Mouse (Mus musculus) lung, embryonic 14.5 days (tissue): ENCODE measurements at regions not wholly inside any gene's neighbourhood (a gene's known extent, or its start where the extent isn't known, plus 50 kb on each side); places are given as distances from the start of the nearest gene placed in this dataset.
A peak's percentile ranks its signal among the peaks of the same experiment; 100 is the strongest.

ENCODE experiments used
- ATAC-seq: fragments of 200-750 bp; cut with Nextera tagmentation; 2 replicates; pipeline ENCODE4 v1.8.0; 2017; ENCODE audit warnings: mild to moderate bottlenecking, moderate TSS enrichment, moderate library complexity; ENCODE audit not compliant: insufficient read depth
- DNase-seq: peaks from one replicate; pipeline ENCODE4 v3.0.0-alpha.2; 2015
- H3K27ac ChIP-seq: fragments of 300-500 bp; sonication (generic); 2 replicates; pipeline ENCODE4 v1.5.1; 2014; ENCODE audit warnings: low read depth, mild to moderate bottlenecking, moderate library complexity
- H3K27me3 ChIP-seq: fragments of 300-500 bp; sonication (generic); 2 replicates; pipeline ENCODE4 v1.6.1; 2014; ENCODE audit warnings: low read length, control low read depth; ENCODE audit not compliant: insufficient read depth
- H3K36me3 ChIP-seq: fragments of 300-500 bp; sonication (generic); 2 replicates; pipeline ENCODE4 v1.6.1; 2014; ENCODE audit warnings: control low read depth; ENCODE audit not compliant: insufficient read depth
- H3K4me1 ChIP-seq: fragments of 300-500 bp; sonication (generic); 2 replicates; pipeline ENCODE4 v1.6.1; 2014; ENCODE audit warnings: antibody characterized with exemption, control low read depth; ENCODE audit not compliant: insufficient read depth
- H3K4me2 ChIP-seq: fragments of 300-500 bp; sonication (generic); 2 replicates; pipeline ENCODE4 v1.6.1; 2014; ENCODE audit warnings: mild to moderate bottlenecking
- H3K4me3 ChIP-seq: fragments of 300-500 bp; sonication (generic); 2 replicates; pipeline ENCODE4 v1.5.1; 2014; ENCODE audit warnings: low read depth, low read length
- H3K9ac ChIP-seq: fragments of 300-500 bp; sonication (generic); 2 replicates; pipeline ENCODE4 v1.6.1; 2014
- H3K9me3 ChIP-seq: fragments of 300-500 bp; sonication (generic); 2 replicates; pipeline ENCODE4 v1.6.1; 2016; ENCODE audit warnings: low read depth, low read length, control low read depth
- CTCF ChIP-seq: IDR thresholded peaks from 2 replicates; pipeline ENCODE4 v1.5.1; 2016; ENCODE audit warnings: antibody characterized with exemption, low read depth
- whole genome bisulfite sequencing: fragments of 180-500 bp; shearing (Covaris S2); extraction: QIAGEN DNeasy Blood & Tissue Kit; methylation state at CpG from one replicate; pipeline ENCODE4 v1.1.7; 2014; 5-methylcytosine and 5-hydroxymethylcytosine counted together

DNA sequence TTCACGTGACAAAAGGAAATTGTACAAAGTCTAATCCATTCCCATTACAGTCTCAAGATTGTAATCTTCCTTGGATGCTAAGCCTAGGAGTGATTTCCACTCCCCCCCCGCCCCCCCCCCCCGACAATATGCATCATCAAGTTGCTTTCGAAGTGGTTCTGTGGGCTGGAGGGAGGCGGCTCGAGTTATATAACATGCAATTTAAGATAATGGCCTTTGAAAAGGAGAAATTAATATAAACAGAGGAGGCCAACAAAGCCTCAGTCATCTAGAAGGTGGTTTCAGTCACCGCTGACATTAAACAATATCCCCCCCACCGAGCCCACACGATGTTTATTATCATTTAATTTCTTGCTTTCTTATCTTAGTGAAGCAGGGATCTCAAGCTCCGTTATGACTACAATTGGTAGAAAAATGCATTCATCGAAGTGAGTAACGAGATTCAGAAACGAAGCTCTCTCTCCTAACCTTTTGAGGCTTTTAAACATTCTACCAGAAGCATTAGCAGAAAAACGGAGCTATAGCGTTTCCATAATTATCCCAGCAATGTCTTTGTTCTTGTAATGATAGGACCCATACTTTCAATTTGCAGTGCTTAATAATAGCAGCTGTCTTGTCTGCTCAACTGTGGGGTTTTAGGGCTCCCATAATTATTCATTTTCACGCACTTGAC is 339.1 kb downstream of the Btg1 start:
- H3K27ac ChIP-seq: 0 out of 2 replicates have a peak overlapping the region, but pooled peaks have one; percentile 8
- TF ChIP-seq CTCF: no peak
- 29% methylated on average over 16 of the region's 16 CpGs for WGBS
- H3K4me1 ChIP-seq: no peaks in the 10 kb centered on the region
- peak; percentile 18 for DNase-seq
- peak overlapping the region; percentile 47 for H3K4me2 ChIP-seq
- H3K9ac ChIP-seq: 0 out of 2 replicates have a peak overlapping the region, but pooled peaks have one; percentile 6
- ATAC-seq: 0 out of 2 replicates have a peak, but pooled peaks have one; percentile 49
- no peaks in the 10 kb centered on the region for H3K9me3 ChIP-seq
- H3K4me3 ChIP-seq: no peak overlapping the region
- H3K36me3 ChIP-seq: no peaks in the 10 kb centered on the region
- H3K27me3 ChIP-seq: no peaks in the 10 kb centered on the region

DNA sequence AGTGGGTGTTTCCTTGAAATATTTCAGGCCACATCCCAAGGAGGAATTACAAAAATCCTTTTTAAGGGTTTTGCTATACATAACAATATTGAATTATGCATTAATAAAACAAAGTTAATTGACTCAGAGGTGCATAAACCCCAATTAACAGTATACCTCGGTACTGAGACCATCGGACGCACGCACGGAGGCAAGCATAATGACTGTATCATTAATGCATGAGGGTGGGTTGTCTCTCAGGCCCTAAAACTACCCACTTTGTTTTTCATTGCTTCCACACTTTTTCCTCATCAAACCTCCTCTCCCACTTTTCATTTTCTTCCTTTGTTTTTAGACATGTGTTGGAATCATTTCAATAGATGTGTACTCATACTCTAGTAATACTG is 339.6 kb downstream of the Btg1 start:
- Histone ChIP-seq H3K4me3 (no peak overlapping the region), H3K36me3 (no peaks in the 10 kb centered on the region), H3K27me3 (no peaks in the 10 kb centered on the region), H3K4me1 (no peaks in the 10 kb centered on the region), H3K9me3 (no peaks in the 10 kb centered on the region), H3K4me2 (peak overlapping the region; percentile 47; the same call in 1 of the 2 replicates), H3K27ac (no peak overlapping the region), H3K9ac (no peak overlapping the region)
- DNase-seq (no peak), ATAC-seq (no peak)
- WGBS: 94% methylated on average over 5 of the region's 5 CpGs
- no peak for TF ChIP-seq CTCF

DNA sequence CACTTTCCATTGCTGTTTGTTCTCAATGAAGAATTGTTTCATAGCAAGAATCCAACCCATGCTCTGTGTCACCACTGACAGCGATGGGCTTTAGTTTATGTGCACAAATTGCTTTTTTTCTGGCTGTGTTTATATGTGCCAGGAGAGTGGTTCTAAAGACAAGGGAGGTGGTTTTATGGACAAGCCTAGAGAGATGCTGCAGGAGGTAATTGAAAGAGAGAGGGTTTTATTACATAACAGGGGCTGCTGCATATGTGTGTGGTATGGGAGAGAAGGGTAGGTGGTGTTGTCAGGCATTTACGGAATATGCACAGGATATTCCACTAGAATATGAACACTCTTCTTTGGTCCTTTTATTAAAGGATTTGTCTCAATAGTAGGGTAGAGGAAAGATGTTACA is 340.2 kb downstream of the Btg1 start:
- no peak overlapping the region for H3K27ac ChIP-seq
- no peaks in the 10 kb centered on the region for H3K9me3 ChIP-seq
- 88% methylated on average over 2 of the region's 2 CpGs for WGBS
- no peak for ATAC-seq
- no peak overlapping the region for H3K4me3 ChIP-seq
- H3K9ac ChIP-seq: no peak overlapping the region
- no peaks in the 10 kb centered on the region for H3K4me1 ChIP-seq
- H3K36me3 ChIP-seq: no peaks in the 10 kb centered on the region
- H3K4me2 ChIP-seq: no peak overlapping the region
- no peak for DNase-seq
- H3K27me3 ChIP-seq: no peaks in the 10 kb centered on the region
- TF ChIP-seq CTCF: no peak

GRCm38 (mm10) chr10:96969825-96970224 is 353.0 kb downstream of the Btg1 start:
- Histone ChIP-seq H3K4me3 (no peak overlapping the region), H3K27ac (no peak overlapping the region), H3K9ac (no peak overlapping the region), H3K27me3 (no peaks in the 10 kb centered on the region), H3K4me2 (no peak overlapping the region), H3K9me3 (no peaks in the 10 kb centered on the region), H3K36me3 (no peaks in the 10 kb centered on the region), H3K4me1 (no peaks in the 10 kb centered on the region)
- 83% methylated on average over 1 of the region's 1 CpGs for WGBS
- no peak for ATAC-seq
- TF ChIP-seq CTCF: no peak
- DNase-seq: no peak

GRCm38 (mm10) chr10:96970737-96971136 is 353.9 kb downstream of the Btg1 start:
- Histone ChIP-seq H3K27me3 (no peaks in the 10 kb centered on the region), H3K4me3 (no peak overlapping the region), H3K9me3 (no peaks in the 10 kb centered on the region), H3K36me3 (no peaks in the 10 kb centered on the region), H3K27ac (no peak overlapping the region), H3K4me1 (no peaks in the 10 kb centered on the region), H3K4me2 (no peak overlapping the region), H3K9ac (no peak overlapping the region)
- TF ChIP-seq CTCF: no peak
- 78% methylated on average over 4 of the region's 4 CpGs for WGBS
- no peak for DNase-seq
- ATAC-seq: no peak

GRCm38 (mm10) chr10:96971810-96972209 is 355.0 kb downstream of the Btg1 start:
- Histone ChIP-seq H3K27me3 (no peaks in the 10 kb centered on the region), H3K4me2 (no peak overlapping the region), H3K9ac (no peak overlapping the region), H3K4me3 (no peak overlapping the region), H3K27ac (no peak overlapping the region), H3K36me3 (no peaks in the 10 kb centered on the region), H3K4me1 (no peaks in the 10 kb centered on the region), H3K9me3 (no peaks in the 10 kb centered on the region)
- ATAC-seq (no peak), DNase-seq (no peak)
- WGBS: 65% methylated on average over 3 of the region's 3 CpGs
- no peak for TF ChIP-seq CTCF

GRCm38 (mm10) chr10:96974326-96974977 is 357.6 kb downstream of the Btg1 start:
- Histone ChIP-seq H3K27ac (no peak overlapping the region), H3K36me3 (no peaks in the 10 kb centered on the region), H3K4me1 (no peaks in the 10 kb centered on the region), H3K4me3 (no peak overlapping the region), H3K27me3 (no peaks in the 10 kb centered on the region), H3K9ac (no peak overlapping the region), H3K4me2 (no peak overlapping the region), H3K9me3 (no peaks in the 10 kb centered on the region)
- DNase-seq (no peak), ATAC-seq (no peak)
- 53% methylated on average over 2 of the region's 2 CpGs for WGBS
- no peak for TF ChIP-seq CTCF
